Mouse (Mus musculus): ENCODE measurements at regions not wholly inside any gene's neighbourhood (a gene's known extent, or its start where the extent isn't known, plus 50 kb on each side); places are given as distances from the start of the nearest gene placed in this dataset.

- CTCF ChIA-PET = no interaction called here
Measured at GRCm38 (mm10) chr16:91970461-91970860, 87.6 kb upstream of the Mrps6 start.

DNA sequence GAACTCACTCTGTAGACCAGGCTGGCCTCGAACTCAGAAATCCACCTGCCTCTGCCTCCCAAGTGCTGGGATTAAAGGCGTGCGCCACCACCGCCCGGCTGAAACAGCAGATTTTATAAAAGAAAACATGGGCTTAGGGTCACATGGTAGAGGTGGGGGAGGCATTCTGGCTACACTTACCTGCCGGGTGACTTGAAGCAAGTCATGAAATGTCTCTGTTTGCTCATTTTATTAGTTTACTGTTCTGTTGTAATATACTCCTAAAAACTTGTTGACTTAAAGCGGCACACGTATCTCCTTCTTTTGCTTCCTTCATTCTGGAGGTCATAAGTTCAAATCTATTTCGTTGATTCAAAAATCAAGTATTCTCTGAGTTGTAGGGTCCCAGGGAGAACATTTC, 84.9 kb upstream of the Mrps6 start:
- CTCF ChIA-PET = no interaction called here

- CTCF ChIA-PET = no interaction called here
Measured at GRCm38 (mm10) chr16:91976194-91976805, 81.8 kb upstream of the Mrps6 start.

- CTCF ChIA-PET = no interaction called here
Measured at GRCm38 (mm10) chr16:91978423-91978822, 79.6 kb upstream of the Mrps6 start.

- CTCF ChIA-PET = no interaction called here
Measured at GRCm38 (mm10) chr16:91978846-91979245, 79.2 kb upstream of the Mrps6 start.

DNA sequence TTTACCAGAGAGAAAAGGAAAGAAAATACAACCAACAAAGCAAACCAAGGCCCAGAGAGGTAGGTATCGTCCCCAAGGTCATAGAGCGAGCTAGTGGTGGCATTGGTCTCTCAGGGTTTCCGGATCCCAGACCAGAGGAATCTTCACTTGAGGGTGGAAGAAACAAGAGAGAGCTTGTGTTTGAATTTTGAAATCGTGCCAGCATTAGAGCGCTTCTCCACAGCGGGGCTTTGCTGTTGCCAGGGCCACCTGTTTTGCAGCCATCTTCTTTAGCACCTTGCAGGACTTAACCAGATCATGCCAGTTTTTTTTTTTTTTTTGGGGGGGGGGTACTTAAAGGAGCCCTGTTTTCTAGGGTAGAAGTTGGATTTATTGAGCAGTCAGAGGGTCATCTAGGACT, 77.6 kb upstream of the Mrps6 start:
- CTCF ChIA-PET = no interaction called here

GRCm38 (mm10) chr16:91985211-91985610, 72.9 kb upstream of the Mrps6 start:
- CTCF ChIA-PET = no interaction called here

DNA sequence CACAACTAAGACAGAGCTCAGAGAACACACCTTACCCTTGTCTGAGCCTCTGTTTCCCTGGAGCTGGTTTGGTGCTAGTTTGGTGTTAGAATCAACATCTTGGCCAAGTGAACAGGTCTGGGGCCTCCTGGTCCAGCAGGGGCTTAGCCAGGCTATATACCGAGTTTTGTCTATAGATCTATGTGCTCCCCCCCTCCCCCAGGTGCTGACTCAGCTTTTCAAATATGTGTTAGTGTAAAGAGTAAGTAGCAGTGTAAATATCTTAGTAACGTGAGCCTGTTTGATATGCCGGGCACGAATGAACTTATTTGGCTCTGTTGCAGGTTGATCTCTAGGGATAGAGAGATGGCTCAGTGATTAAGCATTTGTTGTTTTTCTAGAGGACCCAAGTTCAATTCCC, 68.7 kb upstream of the Mrps6 start:
- CTCF ChIA-PET = no interaction called here

- CTCF ChIA-PET = interaction anchor here (0.5 kb wide), 1 partner anchor 53 kb away, joined by 6 read pairs; no protein-coding TSS in a partner anchor
Measured at GRCm38 (mm10) chr16:91995459-91996190, 62.4 kb upstream of the Mrps6 start.

DNA sequence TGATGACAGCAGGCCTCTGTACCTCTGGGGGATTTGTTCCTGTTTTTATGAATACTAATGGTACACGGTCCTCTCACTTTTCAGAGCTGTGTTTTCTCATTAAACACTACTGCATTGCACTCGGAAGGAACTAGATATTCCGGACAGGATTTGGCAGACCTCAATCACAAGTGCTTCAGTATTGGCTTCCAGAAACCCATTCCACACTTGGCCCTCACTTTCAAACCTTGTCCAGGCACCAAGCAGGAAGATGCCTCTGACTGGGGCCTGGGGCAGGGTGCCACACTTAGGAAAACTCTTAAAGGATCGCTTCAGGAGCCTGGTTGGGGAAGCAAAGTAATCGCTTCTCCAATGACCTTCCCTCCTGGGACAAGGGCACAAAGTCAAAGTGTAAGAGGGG, 50.7 kb upstream of the Mrps6 start:
- CTCF ChIA-PET = no interaction called here

Measured in spleen, embryonic (tissue).